Mouse (Mus musculus): ENCODE results near the gene Csad. TPM values are rescaled to one million over a fixed set of nuclear protein-coding genes. Genes with fewer than 3 reads are reported as not detected.
"Not testable (repeated sequence)": the region's sequence is repeated elsewhere in the genome, so short reads cannot be mapped to it uniquely, and the experiment has no call there.

Gene Csad
- polyA plus RNA-seq, 1 experiment from 2014 or later: 38.2 TPM

DNA sequence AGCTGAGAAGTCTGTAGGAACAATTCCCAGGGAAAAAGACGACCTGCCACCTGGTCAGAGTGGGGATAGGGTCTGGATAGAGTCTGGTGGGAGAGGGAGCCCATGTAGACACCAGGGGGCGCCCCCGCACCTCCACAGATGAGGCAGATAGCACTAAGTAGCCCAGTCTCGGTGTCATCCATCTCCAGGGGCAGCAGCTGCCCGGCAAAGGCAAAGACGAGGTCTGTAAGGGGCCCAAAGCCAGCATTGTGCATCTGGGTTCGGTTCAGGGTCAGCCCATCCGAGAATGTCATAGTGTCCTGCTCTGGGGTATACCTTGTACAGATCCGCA lies 34.7 kb upstream of the Csad start:
- Histone ChIP-seq H3K9me3 (ENCODE audit: control insufficient read depth, low read length) (no peaks in the 10 kb centered on the region), H3K4me3 (ENCODE audit: low read depth, low read length) (no peak overlapping the region), H3K36me3 (ENCODE audit: control insufficient read depth, insufficient read depth, low read length) (no peaks in the 10 kb centered on the region), H3K4me2 (ENCODE audit: low read depth, low read length, severe bottlenecking) (no peak overlapping the region), H3K9ac (ENCODE audit: low read length) (no peak overlapping the region), H3K4me1 (replicated peaks; ENCODE audit: control insufficient read depth, insufficient read depth, low read length) (peaks cover 18% of the 10 kb centered on the region), H3K27ac (ENCODE audit: low read depth, low read length) (no peak overlapping the region), H3K27me3 (ENCODE audit: control insufficient read depth, insufficient read depth, low read length) (peaks cover 11% of the 10 kb centered on the region)
- WGBS: 11% methylated on average over 9 of the region's 9 CpGs
- DNase-seq (ENCODE audit: low spot score) (peak; percentile 92), ATAC-seq (replicated peaks; ENCODE audit: low FRiP score) (peak; percentile 79)

- peaks cover 6% of the 10 kb centered on the region for H3K27me3 ChIP-seq (ENCODE audit: control insufficient read depth, insufficient read depth, low read length)
- no peak overlapping the region for H3K27ac ChIP-seq (ENCODE audit: low read depth, low read length)
- no peak overlapping the region for H3K4me3 ChIP-seq (ENCODE audit: low read depth, low read length)
- DNase-seq (ENCODE audit: low spot score) (no peak), ATAC-seq (replicated peaks; ENCODE audit: low FRiP score) (no peak)
- no peaks in the 10 kb centered on the region for H3K9me3 ChIP-seq (ENCODE audit: control insufficient read depth, low read length)
- H3K4me2 ChIP-seq (ENCODE audit: low read depth, low read length, severe bottlenecking): no peak overlapping the region
- 87% methylated on average over 14 of the region's 14 CpGs for WGBS
- H3K36me3 ChIP-seq (ENCODE audit: control insufficient read depth, insufficient read depth, low read length): no peaks in the 10 kb centered on the region
- H3K4me1 ChIP-seq (replicated peaks; ENCODE audit: control insufficient read depth, insufficient read depth, low read length): peaks cover 16% of the 10 kb centered on the region
- H3K9ac ChIP-seq (ENCODE audit: low read length): no peak overlapping the region
These were observed 34.2 kb upstream of the Csad start for GRCm38 (mm10) chr15:102238543-102239259.

DNA sequence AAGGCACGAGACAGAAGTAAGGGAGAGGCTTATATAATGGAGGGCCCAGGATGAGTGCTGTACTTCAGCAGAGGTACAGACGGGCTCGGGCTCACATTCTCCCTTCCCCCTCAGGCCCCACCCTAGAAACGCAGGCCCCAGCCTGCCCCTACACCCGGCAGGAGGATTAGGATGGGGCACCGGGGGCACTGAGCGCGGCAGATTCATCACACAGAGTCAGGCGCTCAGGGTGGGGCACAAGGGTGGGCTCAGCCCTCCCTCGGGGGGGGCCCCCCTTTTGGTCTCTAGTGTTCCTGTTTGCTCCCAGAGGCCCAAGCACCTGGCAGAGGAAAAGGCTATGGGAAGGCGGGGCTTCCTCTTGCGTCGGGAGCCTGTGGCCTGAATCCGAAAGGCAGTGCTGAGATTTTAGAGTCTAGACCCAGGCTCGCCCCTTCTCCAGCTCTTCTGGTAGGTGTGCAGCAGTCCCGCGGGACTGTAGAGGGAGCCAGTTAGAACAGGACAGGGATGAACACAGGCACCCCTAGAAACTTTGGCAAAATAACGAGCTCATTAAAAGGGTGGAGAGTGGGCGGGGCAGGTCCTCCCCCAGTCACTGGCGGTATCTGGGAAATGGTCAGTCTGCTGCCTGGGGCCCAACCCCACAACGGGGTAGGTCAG lies 31.0 kb upstream of the Csad start:
- H3K9me3 ChIP-seq (ENCODE audit: control insufficient read depth, low read length): no peaks in the 10 kb centered on the region
- H3K9ac ChIP-seq (ENCODE audit: low read length): peak overlapping the region; percentile 44
- no peaks in the 10 kb centered on the region for H3K36me3 ChIP-seq (ENCODE audit: control insufficient read depth, insufficient read depth, low read length)
- DNase-seq (ENCODE audit: low spot score): no peak
- ATAC-seq (replicated peaks; ENCODE audit: low FRiP score): peak; percentile 60
- 23% methylated on average over 21 of the region's 21 CpGs for WGBS
- no peaks in the 10 kb centered on the region for H3K27me3 ChIP-seq (ENCODE audit: control insufficient read depth, insufficient read depth, low read length)
- H3K4me2 ChIP-seq (ENCODE audit: low read depth, low read length, severe bottlenecking): peak overlapping the region; percentile 34
- H3K4me1 ChIP-seq (replicated peaks; ENCODE audit: control insufficient read depth, insufficient read depth, low read length): peaks cover 10% of the 10 kb centered on the region
- 0 out of 2 replicates have a peak overlapping the region, but pooled peaks have one; percentile 11 for H3K4me3 ChIP-seq (ENCODE audit: low read depth, low read length)
- 0 out of 2 replicates have a peak overlapping the region, but pooled peaks have one; percentile 25 for H3K27ac ChIP-seq (ENCODE audit: low read depth, low read length)

- Histone ChIP-seq H3K4me1 (replicated peaks; ENCODE audit: control insufficient read depth, insufficient read depth, low read length) (peaks cover 10% of the 10 kb centered on the region), H3K36me3 (ENCODE audit: control insufficient read depth, insufficient read depth, low read length) (no peaks in the 10 kb centered on the region), H3K27ac (ENCODE audit: low read depth, low read length) (no peak overlapping the region), H3K4me3 (ENCODE audit: low read depth, low read length) (no peak overlapping the region), H3K9me3 (ENCODE audit: control insufficient read depth, low read length) (no peaks in the 10 kb centered on the region), H3K9ac (ENCODE audit: low read length) (no peak overlapping the region), H3K4me2 (ENCODE audit: low read depth, low read length, severe bottlenecking) (no peak overlapping the region), H3K27me3 (ENCODE audit: control insufficient read depth, insufficient read depth, low read length) (no peaks in the 10 kb centered on the region; the same call in 1 of the 2 replicates)
- WGBS: 26% methylated on average over 2 of the region's 2 CpGs
- DNase-seq (ENCODE audit: low spot score): no peak
- ATAC-seq (replicated peaks; ENCODE audit: low FRiP score): no peak
These were observed 29.4 kb upstream of the Csad start for GRCm38 (mm10) chr15:102233896-102234295.

- Histone ChIP-seq H3K27me3 (ENCODE audit: control insufficient read depth, insufficient read depth, low read length) (no peaks in the 10 kb centered on the region; the same call in 1 of the 2 replicates), H3K4me3 (ENCODE audit: low read depth, low read length) (no peak overlapping the region), H3K4me1 (replicated peaks; ENCODE audit: control insufficient read depth, insufficient read depth, low read length) (peaks cover 10% of the 10 kb centered on the region), H3K9ac (ENCODE audit: low read length) (no peak overlapping the region), H3K4me2 (ENCODE audit: low read depth, low read length, severe bottlenecking) (no peak overlapping the region), H3K27ac (ENCODE audit: low read depth, low read length) (no peak overlapping the region), H3K9me3 (ENCODE audit: control insufficient read depth, low read length) (no peaks in the 10 kb centered on the region), H3K36me3 (ENCODE audit: control insufficient read depth, insufficient read depth, low read length) (no peaks in the 10 kb centered on the region)
- ATAC-seq (replicated peaks; ENCODE audit: low FRiP score) (no peak), DNase-seq (ENCODE audit: low spot score) (no peak)
- WGBS: 90% methylated on average over 7 of the region's 7 CpGs
These were observed 28.2 kb upstream of the Csad start for GRCm38 (mm10) chr15:102232764-102233163.

GRCm38 (mm10) chr15:102231748-102232147 lies 27.2 kb upstream of the Csad start, which contains the start of gene Itgb7:
TSS of gene Itgb7 (minus strand) at chr15:102231944.
- no peak within 1 kb of the TSS for H3K4me2 ChIP-seq (ENCODE audit: low read depth, low read length, severe bottlenecking)
- no peak for ATAC-seq (replicated peaks; ENCODE audit: low FRiP score)
- no peak within 1 kb of the TSS for H3K27ac ChIP-seq (ENCODE audit: low read depth, low read length)
- H3K9ac ChIP-seq (ENCODE audit: low read length): no peak within 1 kb of the TSS
- H3K27me3 ChIP-seq (ENCODE audit: control insufficient read depth, insufficient read depth, low read length): no peaks in the 10 kb centered on the region; the same call in 1 of the 2 replicates
- H3K4me1 ChIP-seq (replicated peaks; ENCODE audit: control insufficient read depth, insufficient read depth, low read length): peaks cover 10% of the 10 kb centered on the region
- no peaks in the 10 kb centered on the region for H3K36me3 ChIP-seq (ENCODE audit: control insufficient read depth, insufficient read depth, low read length)
- no peak within 1 kb of the TSS for H3K4me3 ChIP-seq (ENCODE audit: low read depth, low read length)
- WGBS: 61% methylated on average over 6 of the region's 6 CpGs
- no peak for DNase-seq (ENCODE audit: low spot score)
- no peaks in the 10 kb centered on the region for H3K9me3 ChIP-seq (ENCODE audit: control insufficient read depth, low read length)

GRCm38 (mm10) chr15:102230408-102231321 lies 26.1 kb upstream of the Csad start:
- no peak for ATAC-seq (replicated peaks; ENCODE audit: low FRiP score)
- no peaks in the 10 kb centered on the region for H3K9me3 ChIP-seq (ENCODE audit: control insufficient read depth, low read length)

GRCm38 (mm10) chr15:102225619-102226018 lies 21.1 kb upstream of the Csad start:
- H3K27ac ChIP-seq (ENCODE audit: low read depth, low read length); H3K36me3 ChIP-seq (ENCODE audit: control insufficient read depth, insufficient read depth, low read length); DNase-seq (ENCODE audit: low spot score); H3K9ac ChIP-seq (ENCODE audit: low read length); H3K9me3 ChIP-seq (ENCODE audit: control insufficient read depth, low read length); H3K4me2 ChIP-seq (ENCODE audit: low read depth, low read length, severe bottlenecking); ATAC-seq (replicated peaks; ENCODE audit: low FRiP score); H3K4me3 ChIP-seq (ENCODE audit: low read depth, low read length); H3K4me1 ChIP-seq (replicated peaks; ENCODE audit: control insufficient read depth, insufficient read depth, low read length): not testable (repeated sequence)
- peaks cover 13% of the 10 kb centered on the region; the same call in 1 of the 2 replicates for H3K27me3 ChIP-seq (ENCODE audit: control insufficient read depth, insufficient read depth, low read length)
- 80% methylated on average over 6 of the region's 6 CpGs for WGBS

More at GRCm38 (mm10) chr15:102230408-102231321, 26.1 kb upstream of the Csad start:
- Histone ChIP-seq H3K4me2 (ENCODE audit: low read depth, low read length, severe bottlenecking) (no peak overlapping the region), H3K27ac (ENCODE audit: low read depth, low read length) (no peak overlapping the region), H3K4me1 (replicated peaks; ENCODE audit: control insufficient read depth, insufficient read depth, low read length) (peaks cover 7% of the 10 kb centered on the region), H3K36me3 (ENCODE audit: control insufficient read depth, insufficient read depth, low read length) (no peaks in the 10 kb centered on the region), H3K27me3 (ENCODE audit: control insufficient read depth, insufficient read depth, low read length) (no peaks in the 10 kb centered on the region; the same call in 1 of the 2 replicates), H3K4me3 (ENCODE audit: low read depth, low read length) (no peak overlapping the region), H3K9ac (ENCODE audit: low read length) (no peak overlapping the region)
- no peak for DNase-seq (ENCODE audit: low spot score)
- WGBS: 83% methylated on average over 17 of the region's 17 CpGs
